Mouse (Mus musculus) kidney, adult 10 weeks (tissue): Measurements from ENCODE around the gene Lrrn4. TPM values are rescaled to one million over a fixed set of nuclear protein-coding genes. Genes with fewer than 3 reads are reported as not detected.

Experiments used
- polyA plus RNA-seq: library from polyadenylated mRNA; stranded (reverse); fragments of 350-450 nt; fragmentation: Illumina TruSeq; extraction: RNeasy Lipid Tissue Mini Kit (QIAGEN cat#74804); gene quantifications from one replicate; pipeline ENCODE4 v1.2.3, GENCODE M21; 2014; ENCODE audit warnings: low read depth, low replicate concordance

Lrrn4 gene
- polyA plus RNA-seq = 0.20 TPM

GRCm38 (mm10) chr2:132880844-132881645 lies at the start of gene Lrrn4:
Lrrn4 (minus strand) TSS chr2:132880891.

GRCm38 (mm10) chr2:132846407-132847358 lies 34.0 kb downstream of the Lrrn4 start, which contains the start of gene Crls1:
Crls1 (plus strand) TSS chr2:132846666.

Other genes with a start within 250 kb of the Lrrn4 start
- gene Shld1, start 194.0 kb downstream of the Lrrn4 start, polyA plus RNA-seq = 6.6 TPM
- not detected for gene Chgb, start 99.6 kb downstream of the Lrrn4 start, polyA plus RNA-seq
- gene Trmt6, start 64.8 kb downstream of the Lrrn4 start, polyA plus RNA-seq = 30.2 TPM
- 4.3 TPM for gene Mcm8, start 64.8 kb downstream of the Lrrn4 start, polyA plus RNA-seq
- gene Crls1, start 34.2 kb downstream of the Lrrn4 start, polyA plus RNA-seq = 179 TPM
- 18.8 TPM for gene Fermt1, start 65.0 kb upstream of the Lrrn4 start, polyA plus RNA-seq